Mouse (Mus musculus) activated CD4-positive, CD25-positive, alpha-beta regulatory T cell, adult 4 months (primary cell): Measurements from ENCODE around the gene Nudt15. TPM values are rescaled to one million over a fixed set of nuclear protein-coding genes. Genes with fewer than 3 reads are reported as not detected.

ENCODE experiments used
- ATAC-seq: one replicate; pipeline ENCODE4 v1.8.0; 2017
- polyA plus RNA-seq, 2 experiments: library from polyadenylated mRNA; unstranded; fragments of 100-300 nt; shearing (Covaris generic); gene quantifications; one replicate each; pipeline ENCODE4 v1.2.1; 2017

The Nudt15 gene
- polyA plus RNA-seq, 2 experiments from 2014 or later: 2.2 to 2.5 TPM

DNA sequence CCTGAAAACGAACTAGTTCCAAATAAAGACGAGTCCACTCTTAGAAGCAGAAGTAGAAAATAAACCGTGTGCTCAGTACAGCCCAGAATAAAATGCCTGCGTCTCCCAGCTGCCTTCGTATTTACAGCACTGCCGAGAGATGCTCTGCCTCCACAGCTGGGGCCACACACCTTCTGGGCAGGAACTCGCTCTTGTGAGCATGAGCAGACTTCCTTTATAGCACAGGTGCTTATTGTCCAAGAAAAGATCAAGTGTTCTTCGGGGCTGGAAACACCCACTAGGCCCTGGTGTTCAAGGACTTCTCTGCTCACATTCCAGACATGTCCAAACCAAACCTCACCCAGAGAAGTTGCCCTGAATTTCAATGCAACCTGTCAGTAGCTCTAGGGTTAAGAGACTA, 77.4 kb downstream of the Nudt15 start:
- no peak for ATAC-seq

DNA sequence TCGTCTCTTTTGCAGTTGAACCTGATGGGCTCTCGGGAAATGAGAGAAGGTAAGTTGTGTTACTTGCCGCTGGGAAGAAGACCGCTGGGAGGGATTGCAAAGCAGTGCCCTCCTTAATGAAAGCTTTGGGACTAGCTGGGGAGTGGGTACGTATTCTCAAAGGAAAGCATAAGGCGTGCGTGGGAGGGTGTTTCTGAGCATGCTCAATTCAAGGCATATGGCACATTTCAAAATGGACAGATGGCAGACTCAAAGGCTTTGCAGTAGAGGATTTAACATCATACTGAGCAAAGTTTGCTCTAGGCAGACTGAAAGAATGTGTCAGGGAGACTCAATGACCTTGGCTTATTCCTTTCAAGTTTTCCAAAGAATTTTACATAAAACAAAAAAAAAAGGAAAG, 78.5 kb downstream of the Nudt15 start:
- no peak for ATAC-seq

Other genes with a start within 250 kb of the Nudt15 start
- 10 to 100 TPM; 12.1 to 92.0 TPM for gene Rb1, start 222.4 kb downstream of the Nudt15 start, polyA plus RNA-seq
- gene Itm2b, start 163.0 kb downstream of the Nudt15 start, polyA plus RNA-seq: 1,000 to 10,000 TPM in 1 of 2 experiments, 100 to 1,000 TPM in 1; 963 to 1,015 TPM
- gene Med4, start 38.2 kb downstream of the Nudt15 start, polyA plus RNA-seq: 10 to 100 TPM; 56.3 to 65.1 TPM
- 10 to 100 TPM; 85.1 to 91.6 TPM for gene Sucla2, start 22.9 kb downstream of the Nudt15 start, polyA plus RNA-seq
- gene Gm21750, start 113.0 kb upstream of the Nudt15 start, polyA plus RNA-seq: not detected